In the genomic region with DNA sequence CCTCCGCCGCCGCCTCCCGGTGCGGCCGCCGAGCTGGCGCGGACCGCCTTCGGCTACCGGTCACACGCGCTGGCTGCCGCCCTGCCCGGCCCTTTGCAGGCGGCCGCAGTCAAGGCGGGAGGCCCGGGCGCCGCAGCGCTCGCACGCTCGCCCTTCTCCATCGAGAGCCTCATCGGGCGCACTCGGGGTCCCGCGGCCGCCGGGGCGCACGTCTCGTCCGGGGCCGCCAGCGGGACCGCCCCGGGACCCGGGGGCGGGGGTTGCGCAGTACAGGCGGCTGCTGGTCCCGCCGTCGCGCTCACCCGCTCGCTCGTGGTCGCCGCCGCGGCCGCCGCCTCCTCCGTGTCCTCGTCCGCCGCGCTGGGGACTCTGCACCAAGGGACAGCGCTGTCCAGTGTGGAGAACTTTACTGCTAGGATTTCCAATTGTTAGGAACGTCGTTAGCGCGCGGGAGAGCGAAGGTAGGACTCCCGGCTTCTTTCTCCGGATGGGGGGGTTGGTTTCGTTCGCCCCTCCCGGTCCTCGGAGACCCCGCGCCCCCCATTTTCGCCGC, we compare ENCODE assay signal across 8 mouse cellular contexts. TPM values are rescaled to one million over a fixed set of nuclear protein-coding genes. Genes with fewer than 3 reads are reported as not detected.
DNase-seq lines count a peak whose midpoint lies in the region; ATAC-seq and TF ChIP-seq lines count a peak whose summit lies in the region.

No protein-coding gene starts in this region.

- ATAC-seq in forebrain, embryonic 16.5 days, result no peak
- no peak for ATAC-seq in midbrain, embryonic 16.5 days

- peak overlapping the region; percentile 62 for H3K4me2 ChIP-seq in forebrain, embryonic 16.5 days (ENCODE audit: low read length)
- peak overlapping the region; percentile 57 for H3K4me2 ChIP-seq in midbrain, embryonic 16.5 days (ENCODE audit: low read length)

- no peak for TF ChIP-seq CTCF in gastrocnemius, adult 2 months (IDR thresholded peaks at IDR 0.05)

- peaks cover 74% of the 10 kb centered on the region for H3K27me3 ChIP-seq in forebrain, embryonic 16.5 days (replicated peaks; ENCODE audit: control insufficient read depth, insufficient read depth, low read length)
- H3K27me3 ChIP-seq in midbrain, embryonic 16.5 days (ENCODE audit: control insufficient read depth, insufficient read depth, low read depth, low read length), result peaks cover 50% of the 10 kb centered on the region

- H3K36me3 ChIP-seq in forebrain, embryonic 16.5 days (ENCODE audit: control insufficient read depth, insufficient read depth), result no peaks in the 10 kb centered on the region
- H3K36me3 ChIP-seq in midbrain, embryonic 16.5 days (ENCODE audit: control insufficient read depth, insufficient read depth, low read length), result no peaks in the 10 kb centered on the region

- no peak overlapping the region for H3K27ac ChIP-seq in gastrocnemius, adult 2 months
- no peak overlapping the region for H3K27ac ChIP-seq in forebrain, embryonic 16.5 days (ENCODE audit: low read length)
- no peak overlapping the region for H3K27ac ChIP-seq in midbrain, embryonic 16.5 days (ENCODE audit: low read length)

- WGBS in forebrain, embryonic 16.5 days, result under 1% methylated on average over 72 of the region's 81 CpGs
- WGBS in midbrain, embryonic 16.5 days, result under 1% methylated on average over 67 of the region's 81 CpGs

- H3K4me1 ChIP-seq in forebrain, embryonic 16.5 days (replicated peaks; ENCODE audit: control insufficient read depth, insufficient read depth, low read length), result peaks cover 21% of the 10 kb centered on the region
- peaks cover 12% of the 10 kb centered on the region for H3K4me1 ChIP-seq in midbrain, embryonic 16.5 days (ENCODE audit: control insufficient read depth, insufficient read depth, low read length)

- peak; percentile 26 for DNase-seq in gastrocnemius, adult 2 months
- DNase-seq in gastrocnemius, postnatal 25 days, result no peak
- peak; percentile 42 for DNase-seq in Muller cell, postnatal 12 days (ENCODE audit: inconsistent ontology term)
- DNase-seq in kidney, postnatal 14 days, result peak; percentile 38
- DNase-seq in adipocyte (ENCODE audit: low spot score), result no peak
- DNase-seq in layer of hippocampus, adult 9-11 months, result no peak

- H3K9ac ChIP-seq in forebrain, embryonic 16.5 days (replicated peaks; ENCODE audit: low read depth, low read length), result peak overlapping the region; percentile 9; the same call in 1 of the 2 replicates
- H3K9ac ChIP-seq in midbrain, embryonic 16.5 days (ENCODE audit: low read depth, low read length), result peak overlapping the region; percentile 52; the same call in 1 of the 2 replicates

- intact Hi-C loops in gastrocnemius, adult 2 months (cut with DNase I), result loop anchor here (10.0 kb wide), 1 partner anchor 149 kb away; no protein-coding TSS in a partner anchor

- H3K4me3 ChIP-seq in gastrocnemius, adult 2 months, result peak overlapping the region; percentile 72
- peak overlapping the region; percentile 40 for H3K4me3 ChIP-seq in forebrain, embryonic 16.5 days (replicated peaks; ENCODE audit: low read length)
- H3K4me3 ChIP-seq in midbrain, embryonic 16.5 days (ENCODE audit: low read depth, low read length), result peak overlapping the region; percentile 38

- no peaks in the 10 kb centered on the region for H3K9me3 ChIP-seq in forebrain, embryonic 16.5 days (ENCODE audit: control insufficient read depth, low read length)
- H3K9me3 ChIP-seq in midbrain, embryonic 16.5 days (replicated peaks; ENCODE audit: control insufficient read depth, low read length, poor library complexity, severe bottlenecking), result no peaks in the 10 kb centered on the region

RNA-seq across cellular contexts. Expression of gene Foxd1, which starts 1.6 kb away (rescaled TPM):
- under 1 TPM in 1 of 2 experiments, not detected in 1; 0.05 TPM for total RNA-seq in gastrocnemius, adult 2 months (2021)
- total RNA-seq in gastrocnemius, postnatal 25 days (2021), result under 1 TPM in 1 of 2 experiments, not detected in 1; 0.08 TPM
- polyA plus RNA-seq in forebrain, embryonic 16.5 days (2015; fragmentation: Nextera tagmentation; extraction: Ambion mirVana), result 0.46 and 0.50 TPM in 2 replicates
- polyA plus RNA-seq in midbrain, embryonic 16.5 days (2015; fragmentation: Nextera tagmentation; extraction: Ambion mirVana), result 0.49 and 0.52 TPM in 2 replicates

RNA-seq across cellular contexts. Expression of gene Btf3, which starts 38.8 kb away (rescaled TPM):
- 100 to 1,000 TPM; 221 to 236 TPM for total RNA-seq in gastrocnemius, adult 2 months (2021)
- total RNA-seq in gastrocnemius, postnatal 25 days (2021), result 100 to 1,000 TPM; 194 to 210 TPM
- 536 and 561 TPM in 2 replicates for polyA plus RNA-seq in forebrain, embryonic 16.5 days (2015; fragmentation: Nextera tagmentation; extraction: Ambion mirVana)
- 461 and 495 TPM in 2 replicates for polyA plus RNA-seq in midbrain, embryonic 16.5 days (2015; fragmentation: Nextera tagmentation; extraction: Ambion mirVana)

Comparison
In these comparisons a context has a peak if more than half of its experiments do, and no peak if none do; other contexts are left out.
1. DNase-seq: peak in gastrocnemius, adult 2 months (single experiment), Muller cell, postnatal 12 days (single experiment) and kidney, postnatal 14 days (single experiment); none in gastrocnemius, postnatal 25 days (single experiment), adipocyte (single experiment) and layer of hippocampus, adult 9-11 months (single experiment).
2. Peak in every context shown above with its lines, with median percentiles within 50 percentile points of each other: H3K4me3 ChIP-seq.